Mouse (Mus musculus) heart, adult 2 months (tissue): ENCODE results near the gene Pdgfra. TPM values are rescaled to one million over a fixed set of nuclear protein-coding genes. Genes with fewer than 3 reads are reported as not detected.
A peak's percentile ranks its signal among the peaks of the same experiment; 100 is the strongest.

Experiments used
- DNase-seq, 2 experiments: peaks; one replicate each; pipeline ENCODE4 v3.0.0; 2021
- H3K27ac ChIP-seq: fragments of 200-600 bp; 2 replicates; pipeline ENCODE4 v1.8.1; 2022
- H3K27me3 ChIP-seq: fragments of 200-500 bp; 2 replicates; pipeline ENCODE4 v1.6.1; 2012; ENCODE audit warnings: mild to moderate bottlenecking, low read length, inconsistent platforms, mixed read lengths; ENCODE audit not compliant: control insufficient read depth, insufficient read depth
- H3K36me3 ChIP-seq: fragments of 200-500 bp; 2 replicates; pipeline ENCODE4 v1.6.1; 2012; ENCODE audit warnings: low read length, inconsistent platforms; ENCODE audit not compliant: control insufficient read depth, insufficient read depth
- H3K4me1 ChIP-seq: fragments of 200-500 bp; 2 replicates; pipeline ENCODE4 v1.6.1; 2011; ENCODE audit warnings: low read length; ENCODE audit not compliant: control insufficient read depth, insufficient read depth
- H3K4me3 ChIP-seq: fragments of 200-600 bp; 2 replicates; pipeline ENCODE4 v1.8.1; 2022
- H3K79me2 ChIP-seq: fragments of 200-500 bp; replicated peaks from 2 replicates; pipeline ENCODE4 v1.6.1; 2012; ENCODE audit warnings: mild to moderate bottlenecking, inconsistent platforms, low read length, moderate library complexity, mixed read lengths; ENCODE audit not compliant: control insufficient read depth, insufficient read depth
- H3K9ac ChIP-seq: fragments of 200-500 bp; 2 replicates; pipeline ENCODE4 v1.6.1; 2012; ENCODE audit warnings: low read depth, mild to moderate bottlenecking, control low read depth, inconsistent platforms, low read length, mixed read lengths
- CTCF ChIP-seq: fragments of 200-600 bp; IDR thresholded peaks from 2 replicates; pipeline ENCODE4 v1.8.1; 2022; ENCODE audit warnings: antibody characterized with exemption, mild to moderate bottlenecking, moderate library complexity
- EP300 ChIP-seq: fragments of 200-500 bp; IDR thresholded peaks from 2 replicates; pipeline ENCODE4 v1.6.1; 2011; ENCODE audit warnings: low read depth, low read length, control low read depth; ENCODE audit not compliant: insufficient read depth
- POLR2A ChIP-seq: fragments of 200-500 bp; IDR thresholded peaks from 2 replicates; pipeline ENCODE4 v1.6.1; 2011; ENCODE audit warnings: mild to moderate bottlenecking, low read depth, low read length, control low read depth; ENCODE audit not compliant: insufficient read depth
- WGBS: fragments of 180-500 bp; shearing (Covaris S2); methylation state at CpG from one replicate; pipeline ENCODE4 v1.1.7; 2018; 5-methylcytosine and 5-hydroxymethylcytosine counted together
- intact Hi-C: fragments of 180-260 bp; cut with DNase I; formaldehyde crosslinking; loops from one replicate; pipeline ENCODE4 v1.15.1; 2025
- polyA plus RNA-seq: library from polyadenylated mRNA; depleted of rRNA; stranded (reverse); fragments of >200 nt; gene quantifications from 2 replicates; pipeline ENCODE4 v1.2.3, GENCODE M21; 2012
- total RNA-seq, 2 experiments: library from RNA; stranded (reverse); gene quantifications; 2 replicates each; pipeline ENCODE4 v1.2.3; 2021

Pdgfra gene
- total and polyA plus RNA-seq, 3 experiments: 11.8 to 29.3 (median 27.8) TPM

DNA sequence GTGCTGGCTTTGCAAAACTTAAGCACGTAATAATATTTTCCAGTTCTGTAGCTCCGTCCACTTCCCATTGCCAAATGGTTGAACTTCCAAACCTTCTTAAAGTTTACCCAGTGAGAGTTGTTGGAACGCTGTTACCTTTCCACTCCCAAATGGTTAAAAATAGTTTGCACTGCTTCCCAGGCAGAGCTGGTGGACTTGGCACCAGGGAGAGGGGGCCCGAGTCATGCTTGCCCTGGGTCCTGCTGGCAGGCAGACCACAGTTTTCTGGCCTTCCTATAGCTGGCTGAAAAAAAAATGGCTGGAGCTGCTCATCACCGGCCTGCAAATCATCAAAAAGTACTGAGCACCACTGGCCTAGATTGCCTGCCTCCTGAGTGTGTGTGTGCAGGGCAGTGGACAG, 32.0 kb downstream of the Pdgfra start:
- TF ChIP-seq POLR2A (no peak), CTCF (no peak), EP300 (no peak)
- Histone ChIP-seq H3K36me3 (no peaks in the 10 kb centered on the region), H3K4me3 (no peak overlapping the region), H3K79me2 (no peaks in the 10 kb centered on the region), H3K27ac (no peak overlapping the region), H3K9ac (no peak overlapping the region), H3K27me3 (no peaks in the 10 kb centered on the region), H3K4me1 (peaks cover 1% of the 10 kb centered on the region)
- 42% methylated on average over 5 of the region's 5 CpGs for WGBS
- peak in 1 of 2 experiments; percentile 15 for DNase-seq
- intact Hi-C loops: no loop called here

DNA sequence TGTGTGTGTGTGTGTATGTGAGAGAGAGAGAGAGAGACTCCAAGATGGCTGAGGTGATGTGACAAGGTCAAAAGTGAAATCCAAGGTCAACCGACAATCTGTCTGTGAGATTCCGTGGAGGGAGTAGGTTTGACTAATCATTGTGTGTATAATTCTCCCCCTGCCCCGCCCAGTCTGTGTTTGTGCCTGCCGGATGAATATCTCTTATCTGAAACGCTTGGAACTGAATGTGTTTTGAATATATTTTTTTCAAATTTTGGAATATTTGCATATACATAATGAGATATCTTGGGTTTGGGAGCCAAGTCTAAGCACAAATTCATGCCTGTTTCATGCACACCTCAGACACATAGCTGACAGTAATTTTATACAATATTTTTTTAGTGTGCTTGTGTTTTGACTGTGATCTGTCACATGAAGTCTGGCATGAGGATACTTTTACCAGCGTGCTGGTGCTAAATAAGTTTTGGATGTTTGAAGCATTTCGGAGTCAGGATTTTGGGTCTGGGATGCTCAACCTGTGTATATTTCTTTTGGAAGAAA, 32.7 kb downstream of the Pdgfra start:
- peak in 1 of 2 experiments; percentile 8 for DNase-seq
- H3K27ac ChIP-seq: no peak overlapping the region
- H3K9ac ChIP-seq: no peak overlapping the region
- no peaks in the 10 kb centered on the region for H3K36me3 ChIP-seq
- no peaks in the 10 kb centered on the region for H3K79me2 ChIP-seq
- peaks cover 1% of the 10 kb centered on the region for H3K4me1 ChIP-seq
- no peaks in the 10 kb centered on the region for H3K27me3 ChIP-seq
- no peak overlapping the region for H3K4me3 ChIP-seq
- no peak for TF ChIP-seq CTCF
- TF ChIP-seq EP300: no peak
- no peak for TF ChIP-seq POLR2A
- 66% methylated on average over 7 of the region's 7 CpGs for WGBS
- intact Hi-C loops: no loop called here

DNA sequence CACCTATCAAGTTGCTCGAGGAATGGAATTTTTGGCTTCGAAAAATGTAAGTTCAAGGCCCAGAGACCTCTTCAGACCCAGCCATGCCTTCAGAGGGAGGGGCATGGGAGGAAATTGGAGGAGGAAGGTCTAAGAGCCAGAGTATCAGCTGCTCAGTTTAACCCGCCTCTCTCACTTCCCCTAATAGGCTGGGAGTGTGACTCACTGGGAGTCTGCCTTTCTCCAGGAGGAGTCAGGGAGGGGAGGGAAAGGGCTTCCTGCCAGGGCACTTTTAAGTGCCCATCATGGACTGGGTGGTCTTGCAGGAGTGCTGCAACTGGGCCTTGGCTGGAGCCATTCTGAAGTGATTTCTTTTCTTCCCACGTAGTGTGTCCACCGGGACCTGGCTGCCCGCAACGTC, 33.5 kb downstream of the Pdgfra start:
- no peaks in the 10 kb centered on the region for H3K27me3 ChIP-seq
- DNase-seq: peak; percentile 15 to 21
- intact Hi-C loops: no loop called here
- no peak overlapping the region for H3K4me3 ChIP-seq
- H3K36me3 ChIP-seq: no peaks in the 10 kb centered on the region
- H3K27ac ChIP-seq: no peak overlapping the region
- H3K79me2 ChIP-seq: no peaks in the 10 kb centered on the region
- 57% methylated on average over 7 of the region's 7 CpGs for WGBS
- no peak overlapping the region for H3K9ac ChIP-seq
- peaks cover 1% of the 10 kb centered on the region for H3K4me1 ChIP-seq
- no peak for TF ChIP-seq EP300
- TF ChIP-seq POLR2A: no peak
- TF ChIP-seq CTCF: no peak

DNA sequence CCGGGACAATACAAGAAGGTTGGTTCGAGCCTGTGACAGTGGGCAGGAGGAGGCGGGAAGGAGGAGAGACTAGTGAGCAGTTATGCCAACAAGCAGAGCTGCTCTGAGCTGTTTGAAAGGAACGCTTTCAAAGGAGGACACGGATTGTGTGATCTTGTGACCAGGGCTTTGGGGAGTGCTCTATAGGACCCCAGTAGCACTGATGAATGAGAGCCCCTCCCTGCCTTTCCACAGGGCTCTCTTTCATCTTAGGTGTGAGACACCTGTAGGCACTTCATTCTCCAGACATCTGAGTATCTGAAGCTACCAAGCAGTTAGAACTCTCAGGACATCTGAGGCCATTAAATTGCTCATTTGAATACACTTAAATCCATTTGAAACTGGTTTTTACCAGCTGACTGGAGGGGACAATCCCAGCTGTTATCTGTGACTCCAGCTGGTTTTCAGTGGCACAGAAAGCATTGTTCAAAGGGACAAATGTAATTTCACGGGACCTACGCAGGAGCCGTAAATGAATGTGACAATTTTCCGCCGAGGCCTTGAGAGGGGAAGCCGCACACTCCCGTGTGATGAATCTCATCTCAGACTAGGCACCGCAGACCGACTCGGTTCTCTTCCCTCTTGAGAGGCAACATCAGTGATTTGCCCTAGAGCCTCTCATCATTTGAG, 37.4 kb downstream of the Pdgfra start:
- H3K27me3 ChIP-seq: no peaks in the 10 kb centered on the region
- no peaks in the 10 kb centered on the region for H3K36me3 ChIP-seq
- DNase-seq: peak in 1 of 2 experiments; percentile 13
- no peak for TF ChIP-seq POLR2A
- TF ChIP-seq CTCF: no peak
- no peak for TF ChIP-seq EP300
- no peak overlapping the region for H3K4me3 ChIP-seq
- H3K9ac ChIP-seq: no peak overlapping the region
- intact Hi-C loops: no loop called here
- H3K27ac ChIP-seq: no peak overlapping the region
- H3K79me2 ChIP-seq: no peaks in the 10 kb centered on the region
- 83% methylated on average over 15 of the region's 15 CpGs for WGBS
- H3K4me1 ChIP-seq: no peaks in the 10 kb centered on the region

DNA sequence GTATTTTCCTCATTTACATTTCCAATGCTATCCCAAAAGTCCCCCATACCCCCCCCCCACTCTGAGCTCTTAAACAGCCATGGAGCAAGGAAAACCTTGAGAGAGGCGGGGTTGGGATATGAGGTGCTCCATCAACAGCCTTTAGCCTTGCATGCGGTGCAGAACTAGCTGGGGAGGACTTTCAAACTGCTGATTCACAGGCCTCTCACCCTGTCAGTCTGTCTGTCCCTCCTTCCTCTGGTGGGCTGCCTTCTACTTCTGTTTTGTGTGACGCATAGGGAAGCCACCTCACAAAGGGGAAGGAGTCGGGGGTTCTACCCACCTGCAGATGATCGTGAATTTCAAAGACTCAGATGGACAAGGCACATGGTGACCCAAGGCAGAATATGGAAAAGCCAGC, 41.0 kb downstream of the Pdgfra start:
- Histone ChIP-seq H3K4me3 (no peak overlapping the region), H3K4me1 (no peaks in the 10 kb centered on the region), H3K9ac (no peak overlapping the region), H3K27ac (no peak overlapping the region), H3K27me3 (no peaks in the 10 kb centered on the region), H3K36me3 (no peaks in the 10 kb centered on the region), H3K79me2 (no peaks in the 10 kb centered on the region)
- WGBS: 87% methylated on average over 5 of the region's 5 CpGs
- DNase-seq: peak in 1 of 2 experiments; percentile 10
- intact Hi-C loops: no loop called here
- TF ChIP-seq POLR2A: no peak
- TF ChIP-seq EP300: no peak
- no peak for TF ChIP-seq CTCF

DNA sequence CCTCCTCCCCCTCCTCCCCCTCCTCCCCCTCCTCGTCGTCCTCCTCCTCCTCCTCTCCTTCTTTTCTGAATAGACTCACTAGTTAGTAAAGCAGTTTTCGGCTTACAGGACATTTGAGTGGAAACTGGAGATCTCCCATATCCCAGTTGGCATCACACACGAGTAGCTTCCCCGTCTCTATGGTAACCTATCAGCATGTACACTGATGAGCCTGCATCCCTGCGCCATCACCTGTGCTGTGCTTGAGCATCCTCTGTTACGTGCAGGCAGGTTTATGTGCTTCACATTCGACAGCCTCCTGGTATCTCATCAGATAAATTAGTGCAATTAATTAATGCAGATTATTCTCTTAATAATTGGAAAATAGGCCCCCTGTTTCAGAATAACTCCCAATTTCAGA, 46.3 kb downstream of the Pdgfra start:
- intact Hi-C loops: no loop called here
- Histone ChIP-seq H3K4me1 (no peaks in the 10 kb centered on the region), H3K27ac (no peak overlapping the region), H3K9ac (no peak overlapping the region), H3K36me3 (no peaks in the 10 kb centered on the region), H3K27me3 (no peaks in the 10 kb centered on the region), H3K79me2 (no peaks in the 10 kb centered on the region), H3K4me3 (no peak overlapping the region)
- 81% methylated on average over 8 of the region's 8 CpGs for WGBS
- DNase-seq: no peak
- TF ChIP-seq POLR2A (no peak), EP300 (no peak), CTCF (no peak)
